Mouse (Mus musculus): ENCODE measurements around the gene B3gat1. TPM values are rescaled to one million over a fixed set of nuclear protein-coding genes. Genes with fewer than 3 reads are reported as not detected.
A peak's percentile ranks its signal among the peaks of the same experiment; 100 is the strongest.

Gene B3gat1
- total RNA-seq, 2 experiments from 2014 or later, result 257 to 260 TPM

DNA sequence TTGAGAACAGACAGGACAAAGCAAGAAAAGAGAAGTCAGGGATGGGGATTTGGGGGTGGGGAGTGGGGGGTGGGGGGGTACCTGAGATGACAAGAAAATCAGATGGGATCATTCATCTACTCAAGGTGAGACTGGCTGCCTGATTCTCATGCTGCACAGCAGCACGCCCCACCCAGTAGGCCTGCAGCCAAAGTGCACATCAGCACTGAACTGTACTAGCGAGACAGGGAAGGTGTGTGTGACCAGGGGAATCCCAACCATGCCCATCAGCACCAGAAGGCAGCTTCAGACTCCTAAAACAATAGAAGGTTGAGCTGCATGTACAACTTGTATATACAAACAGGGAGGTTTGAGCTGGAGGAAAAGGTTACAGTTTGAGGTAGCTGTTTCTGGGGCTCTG, 42.2 kb downstream of the B3gat1 start:
- DNase-seq (ENCODE audit: low spot score in 2 of 2), result no peak

GRCm38 (mm10) chr9:26776122-26776902, 42.8 kb downstream of the B3gat1 start:
- DNase-seq (ENCODE audit: low spot score in 2 of 2), result peak; percentile 49 to 81

DNA sequence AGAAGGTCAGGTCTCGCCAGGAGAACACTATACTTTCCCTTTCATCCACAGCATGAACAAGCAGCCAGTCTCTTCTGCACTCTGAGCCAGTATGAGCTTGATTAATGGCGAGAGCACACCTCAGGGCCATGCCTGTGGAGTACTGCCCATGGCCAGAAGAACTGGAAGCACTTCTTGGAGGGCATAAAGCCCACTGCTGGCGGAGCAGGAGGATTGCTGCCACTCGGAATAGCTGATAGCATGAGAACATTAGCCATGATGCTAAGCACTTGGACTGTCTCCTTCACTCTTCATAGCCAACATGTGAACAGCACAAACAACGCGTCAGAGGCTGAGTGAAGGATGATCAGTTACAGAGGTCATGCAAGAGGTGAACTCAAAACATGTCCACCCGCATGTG, 44.9 kb downstream of the B3gat1 start:
- no peak for DNase-seq (ENCODE audit: low spot score in 2 of 2)

DNA sequence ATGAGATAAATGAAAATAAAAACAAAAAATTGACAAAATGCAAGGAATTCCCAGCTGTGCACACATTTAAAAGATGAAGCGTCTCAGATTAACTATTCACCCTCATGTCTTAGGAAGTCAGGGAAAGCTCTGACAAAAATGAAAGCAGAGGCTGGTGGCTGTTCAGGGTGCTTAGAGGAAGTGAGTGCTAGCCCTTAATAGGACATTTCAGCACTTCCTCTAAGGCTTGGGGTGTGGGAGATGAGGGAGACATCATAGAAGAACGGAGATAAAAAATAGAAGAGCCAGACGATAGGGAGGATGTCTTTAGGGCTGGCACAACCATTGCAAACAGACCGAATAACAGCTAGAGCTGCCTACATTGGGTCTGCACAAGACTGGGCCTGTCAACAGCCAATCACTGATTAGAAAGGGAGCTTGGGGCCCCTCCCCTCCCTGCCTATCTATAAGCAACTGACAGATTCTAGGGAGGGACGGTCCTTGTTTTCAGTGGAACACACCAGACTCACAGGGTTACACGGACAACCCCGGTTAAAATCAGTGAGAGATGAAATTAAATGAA, 50.0 kb downstream of the B3gat1 start:
- DNase-seq (ENCODE audit: low spot score in 2 of 2), result peak in 1 of 2 experiments; percentile 38

- no peak for DNase-seq (ENCODE audit: low spot score in 2 of 2)
Measured at GRCm38 (mm10) chr9:26792829-26793228, 59.3 kb downstream of the B3gat1 start.

GRCm38 (mm10) chr9:26798205-26798604, 64.7 kb downstream of the B3gat1 start:
- DNase-seq (ENCODE audit: low spot score in 2 of 2), result no peak

GRCm38 (mm10) chr9:26798731-26799130, 65.2 kb downstream of the B3gat1 start:
- DNase-seq (ENCODE audit: low spot score in 2 of 2), result no peak

GRCm38 (mm10) chr9:26800357-26800756, 66.8 kb downstream of the B3gat1 start:
- no peak for DNase-seq (ENCODE audit: low spot score in 2 of 2)

- DNase-seq (ENCODE audit: low spot score in 2 of 2), result no peak
Measured at GRCm38 (mm10) chr9:26804321-26804720, 70.8 kb downstream of the B3gat1 start.

GRCm38 (mm10) chr9:26805935-26806666, 72.6 kb downstream of the B3gat1 start, which contains the start of gene Glb1l2:
Glb1l2 (minus strand) TSS chr9:26806468.
- peak; percentile 82 to 90 for DNase-seq (ENCODE audit: low spot score in 2 of 2)

DNA sequence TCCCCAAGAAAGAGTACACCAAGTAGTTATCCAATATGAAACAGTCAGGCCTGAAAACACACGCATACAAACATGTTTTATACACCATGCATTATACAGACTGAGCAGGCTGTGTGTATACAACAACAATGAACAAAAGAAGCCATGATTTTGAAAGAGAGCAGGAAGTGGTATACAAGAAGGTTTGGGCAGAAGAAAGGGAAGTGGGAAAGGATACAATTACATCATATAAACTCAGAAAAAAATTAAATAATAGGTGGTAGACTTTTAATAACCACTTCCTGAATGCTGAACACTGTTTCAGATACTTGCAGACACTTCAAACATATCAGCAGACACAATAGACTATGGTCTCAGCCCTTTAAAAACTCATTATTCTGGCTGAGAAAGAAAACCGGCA, 75.2 kb downstream of the B3gat1 start:
- no peak for DNase-seq (ENCODE audit: low spot score in 2 of 2)

Other genes with a start within 250 kb of the B3gat1 start
- 1 to 10 TPM in 1 of 2 experiments, under 1 TPM in 1; 0.62 to 1.4 TPM for gene Glb1l2, start 72.7 kb downstream of the B3gat1 start, total RNA-seq (2021)
- gene Glb1l3, start 127.2 kb downstream of the B3gat1 start, total RNA-seq (2021), result not detected
- gene Gm1110, start 189.4 kb downstream of the B3gat1 start, total RNA-seq (2021), result under 1 TPM in 1 of 2 experiments, not detected in 1; 0.32 TPM